Mouse (Mus musculus): Measurements from ENCODE around the gene Fzd2.

DNA sequence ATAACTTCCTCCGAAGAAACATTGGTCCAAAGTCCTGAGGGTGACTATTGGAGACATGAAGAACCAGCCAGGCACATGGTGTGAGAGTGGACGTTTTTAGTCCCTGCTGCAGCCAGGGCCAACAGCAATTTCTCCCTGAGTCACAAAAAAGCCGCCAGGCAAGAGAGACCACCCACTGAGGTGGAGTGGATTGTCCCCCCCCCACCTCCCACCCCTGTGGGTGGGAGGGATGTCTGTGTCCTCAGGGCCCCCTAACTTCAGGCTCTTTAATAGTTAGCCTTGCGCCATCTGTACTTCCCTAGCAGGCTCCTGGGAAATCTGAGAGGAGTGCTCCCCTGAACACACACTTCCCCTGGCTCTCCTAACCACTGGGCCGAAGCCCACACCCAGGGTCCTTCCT lies 27.0 kb downstream of the Fzd2 start:
- no peak for TF ChIP-seq EP300 (IDR thresholded peaks at IDR 0.05; ENCODE audit: low read depth)
- TF ChIP-seq CTCF (IDR thresholded peaks at IDR 0.05; ENCODE audit: low read depth), result no peak
